Mouse (Mus musculus) liver, embryonic 12.5 days (tissue): ENCODE results near the gene Jph2. TPM values are rescaled to one million over a fixed set of nuclear protein-coding genes. Genes with fewer than 3 reads are reported as not detected.
A peak's percentile ranks its signal among the peaks of the same experiment; 100 is the strongest.

Experiments used
- ATAC-seq: fragments of 200-750 bp; cut with Nextera tagmentation; 2 replicates; pipeline ENCODE4 v1.8.0; 2017; ENCODE audit warnings: moderate number of reproducible peaks, mild to moderate bottlenecking, moderate library complexity
- H3K27ac ChIP-seq: fragments of 300-500 bp; sonication (generic); 2 replicates; pipeline ENCODE4 v1.5.1; 2016; ENCODE audit warnings: mild to moderate bottlenecking
- H3K27me3 ChIP-seq: fragments of 300-500 bp; sonication (generic); replicated peaks from 2 replicates; pipeline ENCODE4 v1.6.1; 2016; ENCODE audit warnings: mild to moderate bottlenecking, moderate library complexity
- H3K36me3 ChIP-seq: fragments of 300-500 bp; sonication (generic); 2 replicates; pipeline ENCODE4 v1.6.1; 2016; ENCODE audit warnings: mild to moderate bottlenecking, moderate library complexity
- H3K4me1 ChIP-seq: fragments of 300-500 bp; sonication (generic); 2 replicates; pipeline ENCODE4 v1.6.1; 2016
- H3K4me2 ChIP-seq: fragments of 300-500 bp; sonication (generic); 2 replicates; pipeline ENCODE4 v1.6.1; 2016; ENCODE audit warnings: mild to moderate bottlenecking, moderate library complexity
- H3K4me3 ChIP-seq: fragments of 300-500 bp; sonication (generic); 2 replicates; pipeline ENCODE4 v1.5.1; 2016; ENCODE audit warnings: mild to moderate bottlenecking, moderate library complexity
- H3K9ac ChIP-seq: fragments of 300-500 bp; sonication (generic); 2 replicates; pipeline ENCODE4 v1.6.1; 2016; ENCODE audit warnings: mild to moderate bottlenecking, moderate library complexity
- H3K9me3 ChIP-seq: fragments of 300-500 bp; sonication (generic); replicated peaks from 2 replicates; pipeline ENCODE4 v1.6.1; 2016; ENCODE audit warnings: mild to moderate bottlenecking, moderate library complexity
- WGBS: fragments of 180-500 bp; shearing (Covaris S2); methylation state at CpG from one replicate; pipeline ENCODE4 v1.1.7; 2016; ENCODE audit not compliant: insufficient replicate concordance; 5-methylcytosine and 5-hydroxymethylcytosine counted together
- polyA plus RNA-seq: library from polyadenylated mRNA; unstranded; fragments of >200 nt; fragmentation: Nextera tagmentation; extraction: Ambion mirVana; gene quantifications from 2 replicates; pipeline ENCODE4 v1.2.1, GENCODE M21; 2016

The Jph2 gene
- 0.12 and 0.16 TPM in 2 replicates for polyA plus RNA-seq

- Histone ChIP-seq H3K9me3 (no peaks in the 10 kb centered on the region), H3K36me3 (no peaks in the 10 kb centered on the region), H3K4me1 (no peaks in the 10 kb centered on the region), H3K27me3 (peaks cover 26% of the 10 kb centered on the region), H3K27ac (no peak within 1 kb of the TSS), H3K9ac (no peak within 1 kb of the TSS), H3K4me2 (0 out of 2 replicates have a peak within 1 kb of the TSS, but pooled peaks have one; percentile 13), H3K4me3 (no peak within 1 kb of the TSS)
- WGBS, result 19% methylated on average over 10 of the region's 10 CpGs
- no peak for ATAC-seq
Measured at GRCm38 (mm10) chr2:163397905-163398304, at the start of gene Jph2. Gene Jph2, minus strand, starts transcription at chr2:163397993.

- Histone ChIP-seq H3K9me3 (no peaks in the 10 kb centered on the region), H3K27ac (no peak overlapping the region), H3K4me3 (no peak overlapping the region), H3K27me3 (peaks cover 31% of the 10 kb centered on the region), H3K4me1 (no peaks in the 10 kb centered on the region), H3K36me3 (no peaks in the 10 kb centered on the region), H3K4me2 (no peak overlapping the region), H3K9ac (no peak overlapping the region)
- WGBS, result 69% methylated on average over 12 of the region's 12 CpGs
- ATAC-seq, result no peak
Measured at GRCm38 (mm10) chr2:163447375-163447774, 49.6 kb upstream of the Jph2 start.

GRCm38 (mm10) chr2:163444017-163444416, 46.2 kb upstream of the Jph2 start:
- Histone ChIP-seq H3K9ac (no peak overlapping the region), H3K27me3 (peaks cover 40% of the 10 kb centered on the region), H3K4me1 (no peaks in the 10 kb centered on the region), H3K4me3 (no peak overlapping the region), H3K4me2 (no peak overlapping the region), H3K27ac (no peak overlapping the region), H3K36me3 (no peaks in the 10 kb centered on the region), H3K9me3 (no peaks in the 10 kb centered on the region)
- ATAC-seq, result no peak
- 49% methylated on average over 7 of the region's 7 CpGs for WGBS

DNA sequence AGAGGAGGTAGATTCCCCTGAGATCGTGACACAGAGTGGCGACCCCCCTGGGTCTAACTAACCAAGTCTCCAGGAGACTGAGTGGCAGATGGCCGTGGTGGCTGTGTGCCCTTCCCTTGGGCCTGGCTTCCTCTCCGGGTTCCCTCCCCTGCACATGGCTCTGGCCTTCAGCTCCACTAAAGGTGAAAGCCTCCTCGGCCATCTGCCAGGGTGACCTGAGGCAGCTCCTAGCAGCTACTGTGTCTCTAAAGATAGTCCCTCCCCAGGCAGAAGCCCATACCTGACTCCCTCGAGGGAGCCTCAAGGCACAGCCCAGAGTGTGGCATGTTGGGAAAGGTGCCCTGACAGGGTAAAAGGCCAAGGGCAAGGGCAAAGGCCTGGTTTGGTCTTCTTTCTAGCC, 45.8 kb upstream of the Jph2 start:
- no peaks in the 10 kb centered on the region for H3K4me1 ChIP-seq
- no peak overlapping the region for H3K9ac ChIP-seq
- no peak overlapping the region for H3K4me2 ChIP-seq
- no peaks in the 10 kb centered on the region for H3K9me3 ChIP-seq
- no peak overlapping the region for H3K4me3 ChIP-seq
- no peak for ATAC-seq
- H3K36me3 ChIP-seq, result no peaks in the 10 kb centered on the region
- no peak overlapping the region for H3K27ac ChIP-seq
- WGBS, result 44% methylated on average over 6 of the region's 6 CpGs
- peaks cover 45% of the 10 kb centered on the region for H3K27me3 ChIP-seq

- ATAC-seq, result no peak
- 36% methylated on average over 1 of the region's 1 CpGs for WGBS
- no peaks in the 10 kb centered on the region for H3K9me3 ChIP-seq
- H3K4me3 ChIP-seq, result no peak overlapping the region
- H3K4me1 ChIP-seq, result no peaks in the 10 kb centered on the region
- no peak overlapping the region for H3K4me2 ChIP-seq
- H3K36me3 ChIP-seq, result no peaks in the 10 kb centered on the region
- H3K27ac ChIP-seq, result no peak overlapping the region
- H3K27me3 ChIP-seq, result peaks cover 61% of the 10 kb centered on the region
- no peak overlapping the region for H3K9ac ChIP-seq
Measured at GRCm38 (mm10) chr2:163439488-163439887, 41.7 kb upstream of the Jph2 start.

DNA sequence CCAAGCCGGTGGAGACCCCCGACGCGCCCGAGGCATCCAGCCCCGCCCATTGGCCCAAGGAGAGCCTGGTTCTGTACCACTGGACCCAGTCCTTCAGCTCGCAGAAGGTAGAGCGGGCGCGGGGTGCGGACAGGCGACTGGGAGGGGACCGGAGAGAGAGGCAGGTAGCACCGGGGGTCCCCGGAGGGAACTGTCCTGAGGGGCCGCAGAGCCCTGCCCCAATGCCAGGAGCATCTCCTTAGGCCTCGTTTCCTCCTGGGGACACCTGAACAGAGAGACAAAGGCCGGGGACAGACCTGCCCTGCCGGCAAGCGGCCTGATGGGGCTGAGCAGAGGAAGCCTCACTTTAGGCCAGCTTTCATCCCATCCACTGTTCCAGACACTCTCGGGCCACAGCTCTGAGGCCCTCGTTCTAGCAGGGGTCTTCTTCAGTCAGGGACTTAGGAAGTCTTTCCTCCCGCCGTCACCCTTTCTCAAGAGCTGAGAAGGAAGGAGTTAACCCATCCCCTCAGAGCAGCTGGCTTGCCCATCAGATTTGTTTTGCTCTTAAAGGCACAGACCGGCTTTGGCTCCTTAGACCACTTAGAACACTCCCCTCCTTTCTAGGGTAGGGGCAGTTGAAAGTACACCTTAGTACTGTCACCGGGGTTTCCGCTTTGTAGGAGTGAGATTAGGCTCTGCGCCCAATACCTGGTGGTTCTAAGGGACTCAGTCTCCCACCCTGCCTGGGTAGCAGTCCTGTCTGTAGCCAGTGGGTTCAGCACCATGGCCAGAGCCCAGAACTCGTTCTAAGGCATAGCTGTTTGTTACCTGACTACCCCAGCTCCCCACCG, 41.0 kb upstream of the Jph2 start:
- H3K4me3 ChIP-seq, result peak overlapping the region; percentile 29
- WGBS, result 5% methylated on average over 30 of the region's 30 CpGs
- H3K27me3 ChIP-seq, result peaks cover 56% of the 10 kb centered on the region
- ATAC-seq, result no peak
- peak overlapping the region; percentile 49 for H3K4me2 ChIP-seq
- H3K36me3 ChIP-seq, result no peaks in the 10 kb centered on the region
- no peaks in the 10 kb centered on the region for H3K9me3 ChIP-seq
- no peak overlapping the region for H3K27ac ChIP-seq
- H3K9ac ChIP-seq, result no peak overlapping the region
- H3K4me1 ChIP-seq, result no peaks in the 10 kb centered on the region

GRCm38 (mm10) chr2:163438246-163438618, 40.4 kb upstream of the Jph2 start, which contains the start of gene Gdap1l1:
Gene Gdap1l1, plus strand, starts transcription at chr2:163438476.
- H3K27ac ChIP-seq, result no peak within 1 kb of the TSS
- no peak within 1 kb of the TSS for H3K9ac ChIP-seq
- no peaks in the 10 kb centered on the region for H3K4me1 ChIP-seq
- H3K9me3 ChIP-seq, result no peaks in the 10 kb centered on the region
- WGBS, result 4% methylated on average over 12 of the region's 18 CpGs
- H3K36me3 ChIP-seq, result no peaks in the 10 kb centered on the region
- H3K4me2 ChIP-seq, result peak within 1 kb of the TSS; percentile 49
- peak within 1 kb of the TSS; percentile 29 for H3K4me3 ChIP-seq
- no peak for ATAC-seq
- H3K27me3 ChIP-seq, result peaks cover 55% of the 10 kb centered on the region

DNA sequence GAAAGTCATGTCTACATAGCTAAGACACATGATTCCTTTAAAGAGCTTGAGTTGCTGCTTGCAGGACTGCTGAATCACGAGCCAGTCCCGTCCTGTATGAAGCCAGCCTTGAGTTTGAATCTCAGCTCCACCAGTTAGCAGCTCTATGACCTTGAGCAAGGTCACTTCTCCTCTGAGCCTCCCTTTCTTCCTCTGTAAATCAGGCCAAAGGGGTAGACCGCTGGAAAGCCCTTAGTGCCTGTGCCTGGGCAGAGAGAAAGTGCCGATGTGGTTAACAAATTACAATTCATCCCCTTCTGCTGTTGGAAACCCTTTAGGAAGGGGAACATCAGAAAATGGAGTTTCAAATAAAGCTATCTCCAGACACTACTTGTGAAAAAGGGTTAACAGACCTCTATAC, 40.0 kb upstream of the Jph2 start:
- Histone ChIP-seq H3K4me3 (no peak overlapping the region), H3K27ac (no peak overlapping the region), H3K27me3 (peaks cover 54% of the 10 kb centered on the region), H3K36me3 (no peaks in the 10 kb centered on the region), H3K9me3 (no peaks in the 10 kb centered on the region), H3K9ac (no peak overlapping the region), H3K4me1 (no peaks in the 10 kb centered on the region), H3K4me2 (peak overlapping the region; percentile 49; the same call in 1 of the 2 replicates)
- ATAC-seq, result no peak
- 46% methylated on average over 4 of the region's 4 CpGs for WGBS

- no peak overlapping the region for H3K27ac ChIP-seq
- 15% methylated on average over 4 of the region's 4 CpGs for WGBS
Measured at GRCm38 (mm10) chr2:163433971-163434370, 36.2 kb upstream of the Jph2 start.

GRCm38 (mm10) chr2:163431289-163431688, 33.5 kb upstream of the Jph2 start:
- 72% methylated on average over 9 of the region's 9 CpGs for WGBS
- Histone ChIP-seq H3K9ac (no peak overlapping the region), H3K27me3 (peaks cover 5% of the 10 kb centered on the region; the same call in 1 of the 2 replicates), H3K36me3 (no peaks in the 10 kb centered on the region), H3K27ac (no peak overlapping the region), H3K4me2 (no peak overlapping the region), H3K4me3 (no peak overlapping the region), H3K9me3 (no peaks in the 10 kb centered on the region), H3K4me1 (no peaks in the 10 kb centered on the region)
- ATAC-seq, result no peak

More at GRCm38 (mm10) chr2:163433971-163434370, 36.2 kb upstream of the Jph2 start:
- Histone ChIP-seq H3K4me1 (no peaks in the 10 kb centered on the region), H3K9ac (no peak overlapping the region), H3K4me3 (no peak overlapping the region), H3K9me3 (no peaks in the 10 kb centered on the region), H3K27me3 (peaks cover 29% of the 10 kb centered on the region), H3K36me3 (no peaks in the 10 kb centered on the region), H3K4me2 (no peak overlapping the region)
- no peak for ATAC-seq

- ATAC-seq, result no peak
- H3K27me3 ChIP-seq, result no peaks in the 10 kb centered on the region
- WGBS, result 35% methylated on average over 4 of the region's 4 CpGs
Measured at GRCm38 (mm10) chr2:163428346-163429011, 30.7 kb upstream of the Jph2 start.

DNA sequence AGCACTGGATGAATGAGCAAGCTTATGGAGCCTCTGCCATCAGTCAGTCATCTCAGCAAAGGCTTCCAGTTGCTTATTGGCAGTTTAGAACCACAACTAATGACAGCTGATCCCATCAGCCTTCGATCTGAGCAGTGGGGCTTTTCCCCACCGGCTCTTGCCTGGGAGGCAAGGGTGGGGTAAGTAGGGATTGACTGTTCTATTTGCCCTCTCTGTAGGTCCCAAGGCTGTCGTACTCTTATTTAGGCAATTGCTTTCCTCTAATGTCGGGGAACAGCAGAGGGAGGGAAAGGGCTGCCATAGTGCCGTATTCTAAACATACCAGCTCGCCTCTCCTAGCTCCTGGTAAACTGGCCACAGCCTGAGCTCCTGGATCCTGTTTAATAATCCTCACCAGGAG, 26.8 kb upstream of the Jph2 start, which contains the start of gene Oser1:
Oser1 (minus strand) TSS at position 101 of the 400 bp plus-strand sequence.
- peaks cover 17% of the 10 kb centered on the region for H3K4me1 ChIP-seq
- H3K36me3 ChIP-seq, result 0 out of 2 replicates have a peak, but pooled peaks cover 4% of the 10 kb centered on the region
- no peaks in the 10 kb centered on the region for H3K27me3 ChIP-seq
- H3K9ac ChIP-seq, result no peak within 1 kb of the TSS
- no peak for ATAC-seq
- no peaks in the 10 kb centered on the region for H3K9me3 ChIP-seq
- H3K4me2 ChIP-seq, result no peak within 1 kb of the TSS
- no peak within 1 kb of the TSS for H3K4me3 ChIP-seq
- 79% methylated on average over 6 of the region's 6 CpGs for WGBS
- H3K27ac ChIP-seq, result no peak within 1 kb of the TSS

More at GRCm38 (mm10) chr2:163428346-163429011, 30.7 kb upstream of the Jph2 start:
- Histone ChIP-seq H3K4me1 (no peaks in the 10 kb centered on the region), H3K36me3 (no peaks in the 10 kb centered on the region), H3K4me2 (no peak overlapping the region), H3K27ac (no peak overlapping the region), H3K4me3 (no peak overlapping the region), H3K9me3 (no peaks in the 10 kb centered on the region), H3K9ac (no peak overlapping the region)
